Mouse (Mus musculus) cerebellum, adult 2 months (tissue): ENCODE measurements around the gene Cdc27.

Experiments used
- CTCF ChIP-seq: fragments of 200-500 bp; IDR thresholded peaks from 2 replicates; pipeline ENCODE4 v1.5.1; 2011; ENCODE audit warnings: low read depth, mild to moderate bottlenecking, control low read depth, low read length, moderate library complexity, borderline replicate concordance; ENCODE audit not compliant: insufficient read depth
- POLR2A ChIP-seq: fragments of 200-500 bp; IDR thresholded peaks from 2 replicates; pipeline ENCODE4 v1.6.1; 2011; ENCODE audit warnings: low read length, control low read depth, borderline replicate concordance; ENCODE audit not compliant: insufficient read depth

GRCm38 (mm10) chr11:104536843-104537242 lies 13.6 kb downstream of the Cdc27 start:
- TF ChIP-seq CTCF (no peak), POLR2A (no peak)
